Mouse (Mus musculus): ENCODE measurements around the gene Fcamr. TPM values are rescaled to one million over a fixed set of nuclear protein-coding genes. Genes with fewer than 3 reads are reported as not detected.

The Fcamr gene
- total and polyA plus RNA-seq, 2 experiments from 2014 or later = not detected

GRCm38 (mm10) chr1:130779867-130780266 is 20.8 kb upstream of the Fcamr start:
- 89% methylated on average over 3 of the region's 3 CpGs for WGBS
- ATAC-seq (ENCODE audit: low FRiP score) = no peak
- no peaks in the 10 kb centered on the region for H3K36me3 ChIP-seq (ENCODE audit: insufficient read depth, low read length)

DNA sequence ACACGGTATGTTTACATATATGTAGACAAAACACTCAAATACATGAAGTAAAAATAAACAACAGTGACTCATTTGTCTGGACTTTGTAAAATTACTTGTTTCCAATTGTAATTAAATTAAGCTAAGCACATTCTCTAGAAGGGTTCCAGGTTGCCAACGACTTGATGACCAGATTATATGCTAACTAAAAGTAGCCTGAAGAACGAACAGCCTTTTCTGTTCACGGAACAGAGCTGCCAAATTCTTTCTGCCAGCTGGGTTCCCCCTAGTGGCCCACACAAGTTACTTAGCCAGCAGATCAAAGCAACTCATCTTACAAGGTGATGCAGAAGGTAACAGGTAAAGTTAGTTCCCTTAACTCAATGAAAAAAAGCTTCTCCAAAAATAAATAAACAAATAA is 16.6 kb upstream of the Fcamr start:
- peak; percentile 70 for TF ChIP-seq CTCF (IDR thresholded peaks at IDR 0.05)
- H3K9me3 ChIP-seq (ENCODE audit: low read length) = no peaks in the 10 kb centered on the region
- H3K4me3 ChIP-seq (ENCODE audit: low read depth, low read length) = no peak overlapping the region

More at GRCm38 (mm10) chr1:130779867-130780266, 20.8 kb upstream of the Fcamr start:
- Histone ChIP-seq H3K4me2 (ENCODE audit: low read depth, low read length, poor library complexity, severe bottlenecking) (no peak overlapping the region), H3K9me3 (ENCODE audit: low read length) (no peaks in the 10 kb centered on the region), H3K4me1 (ENCODE audit: insufficient read depth, low read length) (no peaks in the 10 kb centered on the region), H3K27ac (ENCODE audit: low read depth, low read length) (no peak overlapping the region), H3K27me3 (ENCODE audit: insufficient read depth, low read length) (no peaks in the 10 kb centered on the region), H3K9ac (replicated peaks; ENCODE audit: low read length, poor library complexity, severe bottlenecking) (no peak overlapping the region), H3K4me3 (ENCODE audit: low read depth, low read length) (no peak overlapping the region)
- TF ChIP-seq CTCF (IDR thresholded peaks at IDR 0.05) = no peak
- DNase-seq (ENCODE audit: low spot score) = no peak

GRCm38 (mm10) chr1:130787001-130787400 is 13.7 kb upstream of the Fcamr start:
- no peak overlapping the region for H3K9ac ChIP-seq (replicated peaks; ENCODE audit: low read length, poor library complexity, severe bottlenecking)
- H3K27ac ChIP-seq (ENCODE audit: low read depth, low read length) = no peak overlapping the region
- no peak overlapping the region for H3K4me3 ChIP-seq (ENCODE audit: low read depth, low read length)
- H3K4me1 ChIP-seq (ENCODE audit: insufficient read depth, low read length) = no peaks in the 10 kb centered on the region
- WGBS = 52% methylated on average over 4 of the region's 4 CpGs
- peak; percentile 42 for TF ChIP-seq CTCF (IDR thresholded peaks at IDR 0.05)
- H3K27me3 ChIP-seq (ENCODE audit: insufficient read depth, low read length) = no peaks in the 10 kb centered on the region
- DNase-seq (ENCODE audit: low spot score) (no peak), ATAC-seq (ENCODE audit: low FRiP score) (no peak)
- no peaks in the 10 kb centered on the region for H3K9me3 ChIP-seq (ENCODE audit: low read length)
- no peaks in the 10 kb centered on the region for H3K36me3 ChIP-seq (ENCODE audit: insufficient read depth, low read length)
- no peak overlapping the region for H3K4me2 ChIP-seq (ENCODE audit: low read depth, low read length, poor library complexity, severe bottlenecking)

More for the DNA sequence above, 16.6 kb upstream of the Fcamr start:
- 29% methylated on average over 4 of the region's 4 CpGs for WGBS
- no peaks in the 10 kb centered on the region for H3K4me1 ChIP-seq (ENCODE audit: insufficient read depth, low read length)
- no peaks in the 10 kb centered on the region for H3K36me3 ChIP-seq (ENCODE audit: insufficient read depth, low read length)
- no peaks in the 10 kb centered on the region for H3K27me3 ChIP-seq (ENCODE audit: insufficient read depth, low read length)
- DNase-seq (ENCODE audit: low spot score) (peak; percentile 21), ATAC-seq (ENCODE audit: low FRiP score) (no peak)
- H3K27ac ChIP-seq (ENCODE audit: low read depth, low read length) = no peak overlapping the region
- H3K4me2 ChIP-seq (ENCODE audit: low read depth, low read length, poor library complexity, severe bottlenecking) = no peak overlapping the region
- H3K9ac ChIP-seq (replicated peaks; ENCODE audit: low read length, poor library complexity, severe bottlenecking) = no peak overlapping the region

DNA sequence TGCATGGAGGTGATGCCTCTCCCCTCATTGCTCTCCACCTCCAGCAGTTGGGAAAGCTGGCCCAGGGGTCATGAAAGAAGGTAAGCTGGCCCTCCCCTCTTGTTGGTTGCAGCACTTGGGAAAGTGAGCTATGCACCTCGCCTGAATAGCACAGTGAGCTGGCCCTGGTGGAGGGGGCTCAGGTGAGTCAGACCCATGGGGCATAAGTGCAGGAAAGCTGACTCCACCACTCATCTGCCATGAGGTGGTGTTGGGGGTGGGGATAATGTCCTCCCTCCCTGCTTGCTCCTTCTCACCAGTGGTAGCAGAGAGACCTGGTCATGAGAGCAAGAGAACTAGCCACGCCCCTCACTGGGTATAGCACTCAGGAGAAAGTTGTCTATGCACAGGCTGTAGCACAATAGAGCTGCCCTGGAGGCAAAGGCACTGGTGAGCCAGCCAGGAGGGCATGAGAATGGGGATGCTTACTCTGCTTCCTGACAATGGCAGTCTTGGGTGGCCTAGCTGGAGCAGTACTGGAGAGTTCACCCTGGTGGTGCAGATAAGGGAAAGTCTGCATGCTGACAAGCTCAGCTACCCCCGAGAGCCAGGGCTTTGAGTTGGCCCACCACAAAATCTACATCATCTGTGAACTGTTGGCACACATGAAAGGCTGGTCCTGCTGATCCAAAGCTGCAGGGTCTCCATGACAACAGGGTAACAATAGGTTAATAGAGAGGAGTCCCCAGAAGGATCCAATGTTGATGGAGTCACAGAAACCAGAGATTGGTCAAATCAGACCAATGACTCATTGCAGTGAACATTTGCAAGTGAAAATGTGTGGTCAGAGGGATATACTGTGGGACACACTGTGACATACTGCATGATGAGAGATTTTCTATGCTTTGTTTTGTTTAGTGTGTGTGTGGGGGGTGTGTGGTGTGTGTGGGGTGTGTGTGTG is 10.9 kb upstream of the Fcamr start:
- H3K4me1 ChIP-seq (ENCODE audit: insufficient read depth, low read length) = no peaks in the 10 kb centered on the region
- no peak overlapping the region for H3K9ac ChIP-seq (replicated peaks; ENCODE audit: low read length, poor library complexity, severe bottlenecking)
- peak; percentile 12 for DNase-seq (ENCODE audit: low spot score)
- no peaks in the 10 kb centered on the region for H3K36me3 ChIP-seq (ENCODE audit: insufficient read depth, low read length)
- H3K4me3 ChIP-seq (ENCODE audit: low read depth, low read length) = no peak overlapping the region
- H3K27ac ChIP-seq (ENCODE audit: low read depth, low read length) = no peak overlapping the region
- no peak for ATAC-seq (ENCODE audit: low FRiP score)
- no peaks in the 10 kb centered on the region for H3K27me3 ChIP-seq (ENCODE audit: insufficient read depth, low read length)
- no peak for TF ChIP-seq CTCF (IDR thresholded peaks at IDR 0.05)
- no peak overlapping the region for H3K4me2 ChIP-seq (ENCODE audit: low read depth, low read length, poor library complexity, severe bottlenecking)
- no peaks in the 10 kb centered on the region for H3K9me3 ChIP-seq (ENCODE audit: low read length)
- WGBS = 46% methylated on average over 3 of the region's 3 CpGs

DNA sequence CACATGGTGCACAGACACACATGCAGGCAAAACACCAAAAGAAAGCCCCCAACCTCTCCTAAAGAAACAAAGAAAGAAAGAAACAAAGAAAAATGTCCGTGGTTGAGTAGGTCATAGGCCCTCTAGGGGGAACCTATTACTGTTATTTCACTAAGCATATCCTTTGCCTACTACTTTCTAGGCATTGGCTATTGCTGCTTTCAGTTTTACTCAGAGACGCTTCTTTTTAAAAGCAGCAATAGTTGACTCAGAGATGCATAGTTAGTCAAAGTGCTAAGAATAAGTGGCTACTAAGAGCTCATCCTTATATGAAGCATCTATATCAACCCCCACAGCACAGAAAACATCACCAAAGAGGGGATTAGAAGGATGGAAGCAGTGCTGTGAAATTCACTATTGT is 5.4 kb upstream of the Fcamr start:
- H3K27ac ChIP-seq (ENCODE audit: low read depth, low read length) = no peak overlapping the region
- no peaks in the 10 kb centered on the region for H3K4me1 ChIP-seq (ENCODE audit: insufficient read depth, low read length)
- H3K9ac ChIP-seq (replicated peaks; ENCODE audit: low read length, poor library complexity, severe bottlenecking) = no peak overlapping the region
- DNase-seq (ENCODE audit: low spot score) = no peak
- no peaks in the 10 kb centered on the region for H3K27me3 ChIP-seq (ENCODE audit: insufficient read depth, low read length)
- no peak overlapping the region for H3K4me2 ChIP-seq (ENCODE audit: low read depth, low read length, poor library complexity, severe bottlenecking)
- WGBS = 68% methylated on average over 2 of the region's 2 CpGs
- H3K36me3 ChIP-seq (ENCODE audit: insufficient read depth, low read length) = no peaks in the 10 kb centered on the region
- H3K4me3 ChIP-seq (ENCODE audit: low read depth, low read length) = no peak overlapping the region
- no peak for ATAC-seq (ENCODE audit: low FRiP score)
- no peak for TF ChIP-seq CTCF (IDR thresholded peaks at IDR 0.05)
- no peaks in the 10 kb centered on the region for H3K9me3 ChIP-seq (ENCODE audit: low read length)

DNA sequence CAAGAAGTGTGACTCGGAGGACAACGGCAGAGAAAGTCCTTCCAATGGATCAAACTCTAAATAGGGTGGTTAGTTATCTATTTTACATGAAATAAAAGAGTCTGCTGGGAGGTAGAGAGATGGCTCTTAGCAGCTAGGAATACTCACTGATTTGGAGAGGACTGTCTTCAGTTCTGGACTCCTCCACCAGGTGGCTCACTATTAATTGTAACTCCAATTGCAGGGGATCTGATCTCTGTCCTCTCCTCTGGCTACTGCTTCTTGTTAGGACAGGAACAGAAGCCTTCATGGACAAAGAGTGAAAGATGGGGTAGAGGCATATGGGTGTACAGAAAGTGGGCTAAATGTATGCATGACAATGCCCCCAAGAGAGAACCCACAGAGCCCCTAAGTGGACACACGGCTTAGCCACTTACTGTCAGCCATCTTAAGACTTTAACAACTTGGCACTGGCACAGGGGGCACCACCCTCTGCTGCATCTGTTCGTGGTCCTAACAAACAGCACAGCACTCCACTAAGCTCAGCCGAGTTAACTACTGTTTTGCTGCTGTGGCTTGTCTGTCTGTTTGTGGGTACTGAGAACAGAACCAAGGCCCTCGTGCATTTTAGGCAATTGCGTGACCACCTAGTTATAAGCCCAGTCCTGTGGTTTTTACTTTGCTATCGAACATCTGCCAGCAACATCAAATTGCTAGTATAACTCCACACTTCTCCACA is 3.6 kb upstream of the Fcamr start:
- Histone ChIP-seq H3K4me2 (ENCODE audit: low read depth, low read length, poor library complexity, severe bottlenecking) (no peak overlapping the region), H3K9ac (replicated peaks; ENCODE audit: low read length, poor library complexity, severe bottlenecking) (no peak overlapping the region), H3K36me3 (ENCODE audit: insufficient read depth, low read length) (no peaks in the 10 kb centered on the region), H3K4me1 (ENCODE audit: insufficient read depth, low read length) (no peaks in the 10 kb centered on the region), H3K27me3 (ENCODE audit: insufficient read depth, low read length) (no peaks in the 10 kb centered on the region), H3K27ac (ENCODE audit: low read depth, low read length) (no peak overlapping the region), H3K9me3 (ENCODE audit: low read length) (no peaks in the 10 kb centered on the region), H3K4me3 (ENCODE audit: low read depth, low read length) (no peak overlapping the region)
- ATAC-seq (ENCODE audit: low FRiP score) (no peak), DNase-seq (ENCODE audit: low spot score) (peak; percentile 60)
- TF ChIP-seq CTCF (IDR thresholded peaks at IDR 0.05) = peak; percentile 70
- 79% methylated on average over 8 of the region's 8 CpGs for WGBS
